Comparison of ENCODE assay signal across 26 mouse cellular contexts in the genomic region with DNA sequence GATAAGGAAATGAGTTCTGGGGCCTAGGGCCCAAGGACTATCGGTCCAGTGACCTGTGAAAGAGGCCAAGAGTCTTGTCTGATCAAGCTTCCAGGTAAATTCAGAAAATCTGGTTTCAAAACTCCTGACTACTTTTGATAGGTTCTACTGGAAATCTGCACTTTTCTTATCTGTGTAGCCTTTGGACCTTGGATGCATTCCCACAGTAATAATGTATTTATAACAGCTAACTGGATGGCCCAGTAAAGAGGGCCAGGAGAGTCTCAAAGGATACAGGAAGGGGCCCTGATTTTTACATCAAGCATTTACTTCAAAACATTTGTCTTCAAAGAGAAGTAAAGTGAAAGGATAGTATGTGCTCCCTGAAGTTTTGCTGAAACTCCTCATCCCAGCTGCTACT.
"Had no signal": no experiment of that assay in that cellular context is flagged by ENCODE, and none has a peak within 500 bp of the region (broad histone marks: within the 10 kb centered on the region; RNA-seq: fewer than 3 reads in every experiment).

No protein-coding gene starts in this region.

- H3K4me2 ChIP-seq: heart, embryonic 12.5 days; hindbrain, embryonic 12.5 days; hindbrain, embryonic 14.5 days; kidney, embryonic 15.5 days; limb, embryonic 12.5 days; liver, embryonic 13.5 days had no signal

- H3K9ac ChIP-seq: forebrain, postnatal 0 days; heart, embryonic 12.5 days; hindbrain, embryonic 12.5 days; hindbrain, embryonic 14.5 days; kidney, embryonic 15.5 days; limb, embryonic 12.5 days; liver, embryonic 13.5 days had no signal

- H3K27me3 ChIP-seq: heart, embryonic 12.5 days; hindbrain, embryonic 12.5 days; limb, embryonic 12.5 days; liver, embryonic 13.5 days had no signal

- H3K9me3 ChIP-seq: heart, embryonic 10.5 days; heart, embryonic 12.5 days; hindbrain, embryonic 10.5 days; hindbrain, embryonic 12.5 days; kidney, embryonic 15.5 days; limb, embryonic 10.5 days; limb, embryonic 12.5 days; liver, embryonic 13.5 days had no signal

- H3K4me3 ChIP-seq: gastrocnemius, adult 2 months; heart, embryonic 10.5 days; heart, embryonic 12.5 days; hindbrain, embryonic 10.5 days; hindbrain, embryonic 12.5 days; kidney, embryonic 15.5 days; layer of hippocampus, adult 2 months; left cerebral cortex, adult 2 months; limb, embryonic 10.5 days; limb, embryonic 12.5 days; liver, embryonic 13.5 days had no signal

- H3K27ac ChIP-seq: gastrocnemius, adult 2 months; heart, embryonic 10.5 days; hindbrain, embryonic 10.5 days; hindbrain, embryonic 12.5 days; hindbrain, embryonic 14.5 days; kidney, embryonic 15.5 days; kidney, postnatal 0 days; layer of hippocampus, adult 2 months; left cerebral cortex, adult 2 months; limb, embryonic 10.5 days; limb, embryonic 12.5 days; liver, embryonic 13.5 days had no signal

- DNase-seq: forebrain, postnatal 0 days; gastrocnemius, adult 2 months; gastrocnemius, postnatal 10 days; gastrocnemius, postnatal 25 days; heart, adult 18-20 months; heart, postnatal 10 days; heart, postnatal 4 days; kidney, adult 18-20 months; kidney, adult 9 months; kidney, postnatal 14 days; kidney, postnatal 36 days; liver; liver, embryonic 13.5 days had no signal

- ATAC-seq: forebrain, postnatal 0 days; hindbrain, embryonic 16.5 days; inflammation-experienced regulatory T-cells, adult 6 months had no signal

- H3K36me3 ChIP-seq: heart, embryonic 10.5 days; heart, embryonic 12.5 days; hindbrain, embryonic 10.5 days; hindbrain, embryonic 12.5 days; kidney, embryonic 15.5 days; limb, embryonic 10.5 days; limb, embryonic 12.5 days; liver, embryonic 13.5 days had no signal

- H3K4me1 ChIP-seq: hindbrain, embryonic 10.5 days; hindbrain, embryonic 12.5 days; kidney, embryonic 15.5 days; limb, embryonic 10.5 days; limb, embryonic 12.5 days; liver, embryonic 13.5 days had no signal
